Mouse (Mus musculus) brown adipose tissue, adult 24 weeks (tissue): ENCODE results near the gene Snai1. TPM values are rescaled to one million over a fixed set of nuclear protein-coding genes. Genes with fewer than 3 reads are reported as not detected.

Experiments used
- H3K27ac ChIP-seq: fragments of 200-500 bp; replicated peaks from 2 replicates; pipeline ENCODE4 v1.5.1; 2012; ENCODE audit warnings: low read depth, mild to moderate bottlenecking, low read length
- H3K4me1 ChIP-seq: fragments of 200-500 bp; 2 replicates; pipeline ENCODE4 v1.6.1; 2012; ENCODE audit warnings: low read length, mixed read lengths; ENCODE audit not compliant: control insufficient read depth, insufficient read depth, insufficient read length
- H3K4me3 ChIP-seq: fragments of 200-500 bp; 2 replicates; pipeline ENCODE4 v1.5.1; 2012; ENCODE audit warnings: low read depth, mild to moderate bottlenecking, low read length, moderate library complexity; ENCODE audit not compliant: insufficient read depth
- polyA plus RNA-seq: library from polyadenylated mRNA; stranded (reverse); fragments of >200 nt; gene quantifications from 2 replicates; pipeline ENCODE4 v1.2.4, GENCODE M21; 2012; ENCODE audit not compliant: missing spikeins, insufficient read depth, insufficient read length

Gene Snai1
- polyA plus RNA-seq, 1 experiment = not detected

GRCm38 (mm10) chr2:167540477-167541110 is 2.6 kb downstream of the Snai1 start:
- peaks cover 16% of the 10 kb centered on the region for H3K4me1 ChIP-seq
- peak overlapping the region; percentile 53 for H3K4me3 ChIP-seq
- H3K27ac ChIP-seq = no peak overlapping the region; the same call in 1 of the 2 replicates

- Histone ChIP-seq H3K27ac (0 out of 2 replicates have a peak overlapping the region, but pooled peaks have one; percentile 9), H3K4me1 (peaks cover 17% of the 10 kb centered on the region), H3K4me3 (peak overlapping the region; percentile 53)
Observed at GRCm38 (mm10) chr2:167541324-167541723, 3.3 kb downstream of the Snai1 start.

DNA sequence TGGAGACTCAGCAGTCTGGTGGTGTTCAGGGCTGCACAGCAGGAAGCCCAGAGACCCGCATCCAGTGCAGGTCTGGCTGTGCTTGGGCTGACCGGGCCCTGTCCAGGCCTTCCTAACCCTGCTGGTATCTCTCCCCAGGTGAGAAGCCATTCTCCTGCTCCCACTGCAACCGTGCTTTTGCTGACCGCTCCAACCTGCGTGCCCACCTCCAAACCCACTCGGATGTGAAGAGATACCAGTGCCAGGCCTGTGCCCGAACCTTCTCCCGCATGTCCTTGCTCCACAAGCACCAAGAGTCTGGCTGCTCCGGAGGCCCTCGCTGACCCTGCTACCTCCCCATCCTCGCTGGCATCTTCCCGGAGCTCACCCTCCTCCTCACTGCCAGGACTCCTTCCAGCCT is 3.8 kb downstream of the Snai1 start:
- H3K4me3 ChIP-seq = peak overlapping the region; percentile 53; the same call in 1 of the 2 replicates
- H3K27ac ChIP-seq = 0 out of 2 replicates have a peak overlapping the region, but pooled peaks have one; percentile 9
- H3K4me1 ChIP-seq = peaks cover 21% of the 10 kb centered on the region

DNA sequence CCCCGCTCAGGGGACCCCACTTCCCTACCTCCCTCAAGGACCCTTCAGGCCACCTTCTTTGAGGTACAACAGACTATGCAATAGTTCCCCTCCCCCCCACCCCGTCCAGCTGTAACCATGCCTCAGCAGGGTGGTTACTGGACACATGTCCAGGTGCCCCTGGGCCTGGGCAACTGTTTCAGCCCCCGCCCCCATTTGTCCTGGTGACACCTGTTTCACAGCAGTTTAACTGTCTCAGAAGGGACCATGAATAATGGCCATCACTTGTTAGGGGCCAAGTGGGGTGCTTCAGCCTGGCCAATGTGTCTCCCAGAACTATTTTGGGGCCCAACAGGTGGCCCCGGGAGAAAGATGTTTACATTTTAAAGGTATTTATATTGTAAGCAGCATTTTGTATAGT is 4.4 kb downstream of the Snai1 start:
- H3K4me3 ChIP-seq = no peak overlapping the region
- H3K4me1 ChIP-seq = peaks cover 23% of the 10 kb centered on the region
- H3K27ac ChIP-seq = no peak overlapping the region

GRCm38 (mm10) chr2:167543121-167544003 is 5.4 kb downstream of the Snai1 start:
- peak overlapping the region; percentile 76 for H3K27ac ChIP-seq
- H3K4me1 ChIP-seq = peaks cover 23% of the 10 kb centered on the region
- H3K4me3 ChIP-seq = no peak overlapping the region

GRCm38 (mm10) chr2:167544004-167544356 is 6.0 kb downstream of the Snai1 start:
- no peak overlapping the region for H3K4me3 ChIP-seq
- peak overlapping the region; percentile 76 for H3K27ac ChIP-seq
- H3K4me1 ChIP-seq = peaks cover 23% of the 10 kb centered on the region

DNA sequence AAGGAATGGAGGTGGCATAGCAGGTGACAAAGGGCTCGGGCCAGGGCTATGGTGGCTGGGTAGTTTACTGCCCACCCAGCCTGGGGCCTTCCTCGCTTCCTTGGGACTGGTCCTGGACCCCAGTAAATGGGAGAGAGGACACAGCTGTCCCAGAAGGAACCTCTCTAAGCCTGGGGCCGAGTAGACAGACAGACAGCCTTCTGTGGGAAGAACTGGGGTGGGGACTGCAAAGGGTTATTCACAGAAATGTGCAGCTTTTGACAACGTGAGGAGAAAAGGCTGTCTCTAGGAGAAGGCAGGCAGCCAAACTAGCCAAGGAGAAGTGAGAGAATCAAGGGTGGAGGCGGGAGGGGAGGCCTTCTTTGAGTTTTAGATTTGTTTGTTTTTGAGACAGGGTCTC is 6.5 kb downstream of the Snai1 start:
- H3K4me1 ChIP-seq = peaks cover 23% of the 10 kb centered on the region
- H3K4me3 ChIP-seq = no peak overlapping the region
- peak overlapping the region; percentile 76 for H3K27ac ChIP-seq

DNA sequence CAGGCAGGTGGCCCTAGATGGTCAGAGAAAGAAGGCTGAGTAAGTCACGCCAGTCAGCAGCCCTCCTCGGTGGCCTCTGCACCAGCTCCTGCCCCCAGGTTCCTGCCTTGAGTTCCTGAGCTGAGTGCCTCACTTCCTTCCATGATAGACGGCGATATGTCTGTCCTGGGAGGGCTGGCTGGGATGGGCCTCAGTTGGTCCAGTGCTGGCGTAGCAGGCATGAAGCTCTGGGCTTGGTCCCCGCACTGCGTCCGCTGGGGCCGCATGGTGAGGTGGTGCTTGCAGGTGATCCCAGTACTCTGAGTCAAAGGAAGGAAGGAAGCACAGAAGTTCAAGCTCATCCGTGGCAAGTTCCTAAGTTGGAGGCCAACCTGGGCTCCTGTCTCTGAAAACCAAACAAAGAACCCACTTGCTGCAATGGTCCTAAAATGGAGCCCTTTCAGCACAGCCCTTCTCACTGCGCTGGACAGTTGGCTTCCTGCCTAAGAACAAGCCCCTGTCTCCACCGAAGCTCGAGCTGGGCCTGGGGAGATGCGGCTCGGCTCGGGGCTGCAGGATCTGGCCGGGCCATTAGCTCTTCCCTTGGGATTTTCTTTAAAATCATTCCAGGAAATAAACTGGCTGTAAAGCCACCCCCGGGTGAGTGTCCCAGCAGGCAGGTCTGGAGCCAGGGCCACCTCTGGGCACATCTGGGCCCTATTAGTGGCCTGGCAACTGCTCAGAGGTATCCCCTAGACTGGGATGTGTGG is 8.6 kb downstream of the Snai1 start:
- Histone ChIP-seq H3K4me3 (no peak overlapping the region), H3K27ac (no peak overlapping the region), H3K4me1 (peaks cover 23% of the 10 kb centered on the region)

- H3K4me3 ChIP-seq = no peak overlapping the region
- H3K27ac ChIP-seq = no peak overlapping the region
- peaks cover 23% of the 10 kb centered on the region for H3K4me1 ChIP-seq
Observed at GRCm38 (mm10) chr2:167547444-167547843, 9.4 kb downstream of the Snai1 start.

- Histone ChIP-seq H3K4me1 (peaks cover 10% of the 10 kb centered on the region; the same call in 1 of the 2 replicates), H3K27ac (no peak overlapping the region), H3K4me3 (no peak overlapping the region)
Observed at GRCm38 (mm10) chr2:167548961-167549360, 11.0 kb downstream of the Snai1 start.

GRCm38 (mm10) chr2:167550341-167550854 is 12.4 kb downstream of the Snai1 start:
- no peak overlapping the region for H3K27ac ChIP-seq
- no peak overlapping the region for H3K4me3 ChIP-seq
- peaks cover 7% of the 10 kb centered on the region; the same call in 1 of the 2 replicates for H3K4me1 ChIP-seq

- Histone ChIP-seq H3K4me3 (no peak overlapping the region), H3K27ac (no peak overlapping the region), H3K4me1 (peaks cover 6% of the 10 kb centered on the region; the same call in 1 of the 2 replicates)
Observed at GRCm38 (mm10) chr2:167551342-167551920, 13.4 kb downstream of the Snai1 start.

- Histone ChIP-seq H3K4me3 (no peak overlapping the region), H3K27ac (no peak overlapping the region), H3K4me1 (no peaks in the 10 kb centered on the region)
Observed at GRCm38 (mm10) chr2:167552292-167552691, 14.3 kb downstream of the Snai1 start.

GRCm38 (mm10) chr2:167552927-167553402 is 15.0 kb downstream of the Snai1 start:
- Histone ChIP-seq H3K27ac (no peak overlapping the region), H3K4me1 (no peaks in the 10 kb centered on the region), H3K4me3 (no peak overlapping the region)
